Mouse (Mus musculus) kidney, adult 11 months (tissue): ENCODE data around the gene Alg9.

ENCODE experiments used
- DNase-seq: peaks from one replicate; pipeline ENCODE4 v3.0.0; 2022

Gene Alg9

GRCm38 (mm10) chr9:50855133-50855766 lies 80.4 kb downstream of the Alg9 start:
- no peak for DNase-seq

- DNase-seq = no peak
Measured at GRCm38 (mm10) chr9:50855780-50856179, 81.0 kb downstream of the Alg9 start.

- DNase-seq = peak; percentile 91
Measured at GRCm38 (mm10) chr9:50856341-50857081, 81.7 kb downstream of the Alg9 start.

GRCm38 (mm10) chr9:50857082-50857641 lies 82.3 kb downstream of the Alg9 start:
- DNase-seq = no peak

- DNase-seq = no peak
Measured at GRCm38 (mm10) chr9:50858681-50859080, 83.9 kb downstream of the Alg9 start.

- DNase-seq = no peak
Measured at GRCm38 (mm10) chr9:50861119-50861839, 86.5 kb downstream of the Alg9 start.

GRCm38 (mm10) chr9:50863824-50864223 lies 89.0 kb downstream of the Alg9 start:
- DNase-seq = no peak

GRCm38 (mm10) chr9:50864877-50865276 lies 90.1 kb downstream of the Alg9 start:
- DNase-seq = no peak

- no peak for DNase-seq
Measured at GRCm38 (mm10) chr9:50865803-50866202, 91.0 kb downstream of the Alg9 start.

GRCm38 (mm10) chr9:50867015-50867414 lies 92.2 kb downstream of the Alg9 start:
- no peak for DNase-seq

GRCm38 (mm10) chr9:50868182-50868581 lies 93.4 kb downstream of the Alg9 start:
- DNase-seq = no peak

- no peak for DNase-seq
Measured at GRCm38 (mm10) chr9:50873210-50873609, 98.4 kb downstream of the Alg9 start.

GRCm38 (mm10) chr9:50874031-50874430 lies 99.2 kb downstream of the Alg9 start:
- DNase-seq = peak; percentile 78

GRCm38 (mm10) chr9:50875470-50875869 lies 100.7 kb downstream of the Alg9 start:
- DNase-seq = no peak

GRCm38 (mm10) chr9:50876287-50876686 lies 101.5 kb downstream of the Alg9 start:
- DNase-seq = peak; percentile 89

- no peak for DNase-seq
Measured at GRCm38 (mm10) chr9:50877431-50877830, 102.6 kb downstream of the Alg9 start.

GRCm38 (mm10) chr9:50882183-50882582 lies 107.4 kb downstream of the Alg9 start:
- no peak for DNase-seq

- DNase-seq = no peak
Measured at GRCm38 (mm10) chr9:50884093-50884492, 109.3 kb downstream of the Alg9 start.

- peak; percentile 91 for DNase-seq
Measured at GRCm38 (mm10) chr9:50884741-50885599, 110.2 kb downstream of the Alg9 start.

GRCm38 (mm10) chr9:50885600-50885987 lies 110.8 kb downstream of the Alg9 start:
- peak; percentile 45 for DNase-seq

GRCm38 (mm10) chr9:50886870-50887269 lies 112.1 kb downstream of the Alg9 start:
- DNase-seq = no peak

- DNase-seq = no peak
Measured at GRCm38 (mm10) chr9:50887351-50887750, 112.5 kb downstream of the Alg9 start.

GRCm38 (mm10) chr9:50889211-50889610 lies 114.4 kb downstream of the Alg9 start:
- no peak for DNase-seq
